Mouse (Mus musculus): ENCODE data around the gene Ccdc88a. TPM values are rescaled to one million over a fixed set of nuclear protein-coding genes. Genes with fewer than 3 reads are reported as not detected.
A peak's percentile ranks its signal among the peaks of the same experiment; 100 is the strongest.

Gene Ccdc88a
- total RNA-seq, 2 experiments from 2014 or later = 72.8 to 76.6 TPM

DNA sequence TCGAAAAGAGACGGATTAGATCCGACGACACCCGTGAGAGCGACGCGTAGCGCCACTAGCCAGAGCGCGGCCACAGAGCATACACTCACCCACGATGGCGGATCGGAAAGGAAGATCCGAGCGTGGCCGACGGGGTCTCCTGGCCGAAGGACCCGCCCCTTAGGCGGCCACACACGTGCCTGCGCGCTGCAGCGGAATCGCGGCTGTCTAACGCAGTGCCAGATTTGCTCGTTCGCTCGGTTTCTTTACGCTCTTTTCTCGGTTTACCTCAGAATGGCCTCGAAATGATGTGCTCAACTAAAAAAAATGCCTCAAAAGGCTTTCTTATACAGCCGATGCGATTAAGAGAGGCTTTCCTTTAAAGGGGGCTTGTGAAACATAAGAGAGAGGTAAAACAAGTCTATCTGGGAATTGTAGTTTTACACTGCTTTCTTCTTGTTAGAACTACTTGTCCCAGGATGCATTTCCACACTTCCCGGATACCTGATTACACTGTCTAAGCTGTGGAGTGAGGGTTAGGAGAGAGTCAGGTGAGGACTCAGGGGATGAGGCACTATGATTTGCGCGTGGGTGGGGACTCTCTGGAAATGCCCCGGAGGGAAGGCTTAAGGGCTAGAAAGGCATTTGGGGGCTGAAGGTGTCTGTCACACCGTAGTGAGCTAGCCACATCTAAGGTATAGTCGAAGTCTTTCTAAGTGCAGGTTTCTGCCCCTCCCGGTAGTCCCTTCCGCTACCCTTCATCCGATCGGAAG lies 174.5 kb downstream of the Ccdc88a start, which contains the start of the genes Clhc1 and Rps27a:
TSS of gene Clhc1 (plus strand) at position 199 of the 752 bp plus-strand sequence.
TSS of gene Rps27a (minus strand) at position 358 of the 752 bp plus-strand sequence.
- peak; percentile 94 to 97 for DNase-seq (ENCODE audit: low spot score in 2 of 2)

DNA sequence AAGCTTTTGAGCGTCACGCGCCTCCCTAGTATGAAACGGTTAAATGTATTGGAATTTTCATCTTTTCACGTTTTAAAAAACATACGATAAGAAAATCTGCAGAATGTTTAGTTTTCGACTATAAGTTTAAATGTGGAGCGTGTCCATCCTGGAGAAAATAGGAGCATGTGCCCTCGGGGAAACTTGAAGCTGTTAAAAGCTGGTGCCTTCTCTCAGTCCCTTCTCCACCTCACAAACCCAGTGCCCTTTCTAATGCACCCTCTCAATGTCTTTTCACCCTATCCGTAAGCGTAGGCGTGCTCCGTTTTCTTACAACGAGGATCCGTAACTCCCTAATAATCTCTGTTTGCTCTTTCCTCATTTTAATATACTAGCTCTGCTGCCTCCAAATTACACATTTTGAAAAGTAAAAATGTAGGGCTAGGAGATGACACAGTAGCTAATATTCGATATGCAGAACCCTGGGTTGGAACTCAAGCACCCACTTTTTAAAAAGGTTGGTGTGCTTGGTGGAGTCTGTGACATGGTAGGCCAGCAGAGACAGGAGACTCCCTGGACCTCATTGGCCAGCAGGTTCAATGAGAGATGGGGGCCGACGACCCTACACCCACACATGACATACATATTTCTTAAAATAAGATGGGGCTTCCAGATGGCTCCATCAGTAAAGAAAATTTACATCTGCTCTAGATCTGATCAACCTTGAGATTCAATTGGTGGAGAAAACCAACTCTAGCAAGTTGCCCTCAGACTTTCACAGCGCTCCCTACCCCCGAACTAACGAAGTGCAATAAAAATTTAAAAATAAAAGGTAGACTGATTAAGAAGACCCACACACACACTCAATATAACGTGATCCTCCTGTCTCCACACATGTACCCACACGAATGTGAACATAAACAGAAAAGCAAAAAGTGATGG lies 175.3 kb downstream of the Ccdc88a start:
- DNase-seq (ENCODE audit: low spot score in 2 of 2) = no peak

DNA sequence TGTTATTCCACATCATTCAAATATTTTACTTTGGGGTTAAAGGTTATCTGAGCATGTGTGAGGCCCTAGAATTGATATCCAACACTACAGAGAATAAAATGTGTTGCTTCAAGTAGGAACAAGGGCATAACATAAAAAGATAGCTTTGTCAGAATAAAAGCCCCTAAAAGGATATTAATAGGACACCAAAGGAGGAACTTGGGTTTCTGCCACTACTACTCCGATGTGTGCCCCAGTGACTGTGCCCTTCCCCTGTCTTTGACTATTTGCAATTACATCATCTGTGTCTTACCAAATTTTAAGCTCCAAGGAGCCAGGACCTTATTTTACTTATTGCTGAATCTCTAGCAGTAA lies 175.9 kb downstream of the Ccdc88a start:
- no peak for DNase-seq (ENCODE audit: low spot score in 2 of 2)

Other genes starting within 250 kb of the Ccdc88a start
- 10 to 100 TPM; 24.2 to 24.9 TPM for gene Pnpt1, start 242.9 kb upstream of the Ccdc88a start, total RNA-seq (2021)
- gene Ppp4r3b, start 200.8 kb upstream of the Ccdc88a start, total RNA-seq (2021) = 10 to 100 TPM; 49.7 to 55.3 TPM
- 100 to 1,000 TPM; 119 to 123 TPM for gene Cfap36, start 126.2 kb upstream of the Ccdc88a start, total RNA-seq (2021)
- 1 to 10 TPM; 4.7 TPM for gene Prorsd1, start 141.4 kb downstream of the Ccdc88a start, total RNA-seq (2021)
- 10 to 100 TPM; 37.7 to 41.7 TPM for gene Mtif2, start 152.8 kb downstream of the Ccdc88a start, total RNA-seq (2021)
- gene Clhc1, start 174.3 kb downstream of the Ccdc88a start, total RNA-seq (2021) = under 1 TPM in 1 of 2 experiments, not detected in 1; 0.37 TPM
- gene Rps27a, start 174.5 kb downstream of the Ccdc88a start, total RNA-seq (2021) = 100 to 1,000 TPM; 439 to 442 TPM

Data from layer of hippocampus, postnatal 14 days (tissue).